Mouse (Mus musculus): Measurements from ENCODE around the gene Sema4f. TPM values are rescaled to one million over a fixed set of nuclear protein-coding genes. Genes with fewer than 3 reads are reported as not detected.

Gene Sema4f
- polyA plus RNA-seq, 1 experiment from 2014 or later = 22.3 TPM

- Histone ChIP-seq H3K27ac (replicated peaks) (no peak overlapping the region), H3K4me2 (no peak overlapping the region), H3K27me3 (no peaks in the 10 kb centered on the region), H3K36me3 (peaks cover 18% of the 10 kb centered on the region; the same call in 1 of the 2 replicates), H3K4me3 (no peak overlapping the region), H3K9ac (no peak overlapping the region), H3K4me1 (replicated peaks) (no peaks in the 10 kb centered on the region), H3K9me3 (no peaks in the 10 kb centered on the region)
- ATAC-seq (ENCODE audit: low read depth) = peak; percentile 43; the same call in 1 of the 2 replicates
- WGBS = 70% methylated on average over 14 of the region's 14 CpGs
Observed at GRCm38 (mm10) chr6:82909136-82909855, 30.3 kb downstream of the Sema4f start.

GRCm38 (mm10) chr6:82908034-82908433 lies 31.5 kb downstream of the Sema4f start:
- Histone ChIP-seq H3K9ac (no peak overlapping the region), H3K9me3 (no peaks in the 10 kb centered on the region), H3K4me3 (no peak overlapping the region), H3K4me2 (no peak overlapping the region), H3K27ac (replicated peaks) (no peak overlapping the region), H3K4me1 (replicated peaks) (no peaks in the 10 kb centered on the region), H3K27me3 (no peaks in the 10 kb centered on the region), H3K36me3 (peaks cover 10% of the 10 kb centered on the region; the same call in 1 of the 2 replicates)
- 86% methylated on average over 8 of the region's 8 CpGs for WGBS
- no peak for ATAC-seq (ENCODE audit: low read depth)

- Histone ChIP-seq H3K36me3 (0 out of 2 replicates have a peak, but pooled peaks cover 2% of the 10 kb centered on the region), H3K4me1 (replicated peaks) (no peaks in the 10 kb centered on the region), H3K9ac (no peak overlapping the region), H3K4me3 (no peak overlapping the region), H3K9me3 (no peaks in the 10 kb centered on the region), H3K27ac (replicated peaks) (no peak overlapping the region), H3K27me3 (no peaks in the 10 kb centered on the region), H3K4me2 (no peak overlapping the region)
- WGBS = 87% methylated on average over 3 of the region's 3 CpGs
- no peak for ATAC-seq (ENCODE audit: low read depth)
Observed at GRCm38 (mm10) chr6:82906985-82907384, 32.6 kb downstream of the Sema4f start.

- no peak for ATAC-seq (ENCODE audit: low read depth)
- no peak overlapping the region for H3K4me2 ChIP-seq
- H3K4me1 ChIP-seq (replicated peaks) = no peaks in the 10 kb centered on the region
- no peak overlapping the region for H3K27ac ChIP-seq (replicated peaks)
- no peak overlapping the region for H3K9ac ChIP-seq
- H3K4me3 ChIP-seq = no peak overlapping the region
- no peaks in the 10 kb centered on the region for H3K36me3 ChIP-seq
- 78% methylated on average over 8 of the region's 8 CpGs for WGBS
- no peaks in the 10 kb centered on the region for H3K27me3 ChIP-seq
- H3K9me3 ChIP-seq = no peaks in the 10 kb centered on the region
Observed at GRCm38 (mm10) chr6:82902559-82902958, 37.0 kb downstream of the Sema4f start.

GRCm38 (mm10) chr6:82898745-82899144 lies 40.8 kb downstream of the Sema4f start:
- no peak for ATAC-seq (ENCODE audit: low read depth)
- Histone ChIP-seq H3K27me3 (no peaks in the 10 kb centered on the region), H3K36me3 (no peaks in the 10 kb centered on the region), H3K9me3 (no peaks in the 10 kb centered on the region), H3K4me3 (no peak overlapping the region), H3K4me2 (no peak overlapping the region), H3K9ac (no peak overlapping the region), H3K27ac (replicated peaks) (no peak overlapping the region), H3K4me1 (replicated peaks) (no peaks in the 10 kb centered on the region)
- 69% methylated on average over 4 of the region's 4 CpGs for WGBS

- Histone ChIP-seq H3K4me3 (no peak overlapping the region), H3K9ac (no peak overlapping the region), H3K36me3 (no peaks in the 10 kb centered on the region), H3K4me2 (no peak overlapping the region), H3K9me3 (no peaks in the 10 kb centered on the region), H3K27me3 (no peaks in the 10 kb centered on the region), H3K27ac (replicated peaks) (no peak overlapping the region), H3K4me1 (replicated peaks) (no peaks in the 10 kb centered on the region)
- 89% methylated on average over 4 of the region's 4 CpGs for WGBS
- ATAC-seq (ENCODE audit: low read depth) = no peak
Observed at GRCm38 (mm10) chr6:82898227-82898626, 41.3 kb downstream of the Sema4f start.

GRCm38 (mm10) chr6:82897311-82897710 lies 42.3 kb downstream of the Sema4f start:
- Histone ChIP-seq H3K9ac (no peak overlapping the region), H3K27ac (replicated peaks) (no peak overlapping the region), H3K27me3 (no peaks in the 10 kb centered on the region), H3K4me1 (replicated peaks) (no peaks in the 10 kb centered on the region), H3K4me3 (no peak overlapping the region), H3K4me2 (no peak overlapping the region), H3K36me3 (no peaks in the 10 kb centered on the region), H3K9me3 (no peaks in the 10 kb centered on the region)
- WGBS = 71% methylated on average over 3 of the region's 3 CpGs
- ATAC-seq (ENCODE audit: low read depth) = no peak

GRCm38 (mm10) chr6:82893415-82893814 lies 46.2 kb downstream of the Sema4f start:
- Histone ChIP-seq H3K27ac (replicated peaks) (no peak overlapping the region), H3K27me3 (no peaks in the 10 kb centered on the region), H3K9ac (no peak overlapping the region), H3K4me1 (replicated peaks) (no peaks in the 10 kb centered on the region), H3K9me3 (no peaks in the 10 kb centered on the region), H3K36me3 (no peaks in the 10 kb centered on the region), H3K4me2 (no peak overlapping the region), H3K4me3 (no peak overlapping the region)
- 67% methylated on average over 3 of the region's 3 CpGs for WGBS
- no peak for ATAC-seq (ENCODE audit: low read depth)

GRCm38 (mm10) chr6:82892540-82892939 lies 47.0 kb downstream of the Sema4f start:
- no peaks in the 10 kb centered on the region for H3K27me3 ChIP-seq
- H3K4me2 ChIP-seq = no peak overlapping the region
- H3K27ac ChIP-seq (replicated peaks) = no peak overlapping the region
- no peak overlapping the region for H3K4me3 ChIP-seq
- ATAC-seq (ENCODE audit: low read depth) = no peak
- no peak overlapping the region for H3K9ac ChIP-seq
- H3K36me3 ChIP-seq = no peaks in the 10 kb centered on the region
- no peaks in the 10 kb centered on the region for H3K4me1 ChIP-seq (replicated peaks)
- 91% methylated on average over 2 of the region's 2 CpGs for WGBS
- H3K9me3 ChIP-seq = no peaks in the 10 kb centered on the region

- WGBS = 56% methylated on average over 6 of the region's 6 CpGs
- ATAC-seq (ENCODE audit: low read depth) = no peak
- Histone ChIP-seq H3K9ac (no peak overlapping the region), H3K27me3 (no peaks in the 10 kb centered on the region), H3K9me3 (no peaks in the 10 kb centered on the region), H3K4me1 (replicated peaks) (no peaks in the 10 kb centered on the region), H3K27ac (replicated peaks) (no peak overlapping the region), H3K4me2 (no peak overlapping the region), H3K36me3 (no peaks in the 10 kb centered on the region), H3K4me3 (no peak overlapping the region)
Observed at GRCm38 (mm10) chr6:82891488-82891887, 48.1 kb downstream of the Sema4f start.

GRCm38 (mm10) chr6:82886330-82886729 lies 53.2 kb downstream of the Sema4f start:
- Histone ChIP-seq H3K27me3 (no peaks in the 10 kb centered on the region), H3K4me3 (no peak overlapping the region), H3K9ac (no peak overlapping the region), H3K9me3 (no peaks in the 10 kb centered on the region), H3K27ac (replicated peaks) (no peak overlapping the region), H3K36me3 (no peaks in the 10 kb centered on the region), H3K4me1 (replicated peaks) (no peaks in the 10 kb centered on the region), H3K4me2 (no peak overlapping the region)
- WGBS = 86% methylated on average over 4 of the region's 4 CpGs
- no peak for ATAC-seq (ENCODE audit: low read depth)

- Histone ChIP-seq H3K9ac (no peak overlapping the region), H3K4me2 (no peak overlapping the region), H3K9me3 (no peaks in the 10 kb centered on the region), H3K4me1 (replicated peaks) (no peaks in the 10 kb centered on the region), H3K27me3 (no peaks in the 10 kb centered on the region), H3K4me3 (no peak overlapping the region), H3K27ac (replicated peaks) (no peak overlapping the region), H3K36me3 (no peaks in the 10 kb centered on the region)
- ATAC-seq (ENCODE audit: low read depth) = no peak
- 82% methylated on average over 4 of the region's 4 CpGs for WGBS
Observed at GRCm38 (mm10) chr6:82885909-82886308, 53.7 kb downstream of the Sema4f start.

- Histone ChIP-seq H3K4me3 (no peak overlapping the region), H3K9ac (no peak overlapping the region), H3K36me3 (no peaks in the 10 kb centered on the region), H3K4me1 (replicated peaks) (no peaks in the 10 kb centered on the region), H3K27me3 (no peaks in the 10 kb centered on the region), H3K4me2 (no peak overlapping the region), H3K9me3 (no peaks in the 10 kb centered on the region), H3K27ac (replicated peaks) (no peak overlapping the region)
- WGBS = 76% methylated on average over 2 of the region's 2 CpGs
- no peak for ATAC-seq (ENCODE audit: low read depth)
Observed at GRCm38 (mm10) chr6:82885441-82885840, 54.1 kb downstream of the Sema4f start.

Measured in neural tube, embryonic 13.5 days (tissue).